ENCODE assay signal across 11 mouse cellular contexts in genomic region chr2:4462480-4462879, GRCm38 (mm10).
DNase-seq lines count a peak whose midpoint lies in the region; ATAC-seq lines count a peak whose summit lies in the region.
"Had no signal": no experiment of that assay in that cellular context is flagged by ENCODE, and none has a peak within 500 bp of the region (broad histone marks: within the 10 kb centered on the region; RNA-seq: fewer than 3 reads in every experiment).

No protein-coding gene starts in this region.

- H3K4me3 ChIP-seq in heart, embryonic 16.5 days (ENCODE audit: low read length), result no peak overlapping the region
- no peak overlapping the region for H3K4me3 ChIP-seq in forebrain, embryonic 15.5 days
- no peak overlapping the region for H3K4me3 ChIP-seq in midbrain, embryonic 16.5 days (ENCODE audit: low read depth, low read length)
- H3K4me3 ChIP-seq: limb, embryonic 13.5 days had no signal

- H3K27me3 ChIP-seq in heart, embryonic 16.5 days (ENCODE audit: control insufficient read depth, insufficient read depth, low read length), result no peaks in the 10 kb centered on the region
- H3K27me3 ChIP-seq in forebrain, embryonic 15.5 days, result no peaks in the 10 kb centered on the region
- H3K27me3 ChIP-seq in midbrain, embryonic 16.5 days (ENCODE audit: control insufficient read depth, insufficient read depth, low read depth, low read length), result no peaks in the 10 kb centered on the region
- H3K27me3 ChIP-seq: limb, embryonic 13.5 days had no signal

- peak overlapping the region; percentile 32; the same call in 1 of the 2 replicates for H3K4me2 ChIP-seq in heart, embryonic 16.5 days (ENCODE audit: low read depth, low read length)
- H3K4me2 ChIP-seq in forebrain, embryonic 15.5 days (replicated peaks), result no peak overlapping the region
- no peak overlapping the region for H3K4me2 ChIP-seq in midbrain, embryonic 16.5 days (ENCODE audit: low read length)
- H3K4me2 ChIP-seq: limb, embryonic 13.5 days had no signal

- DNase-seq in heart, adult 9 months (ENCODE audit: low spot score in 2 of 2), result no peak
- peak; percentile 75 for DNase-seq in ZHBTc4 (ENCODE audit: low read depth, low spot score)
- DNase-seq in urinary bladder, adult 2 months (ENCODE audit: low spot score), result no peak
- no peak for DNase-seq in T-cell, adult 2 months (ENCODE audit: low spot score)
- no peak for DNase-seq in layer of hippocampus, adult 11-12 months (ENCODE audit: low spot score)
- DNase-seq: cerebellum, adult 9-10 months; kidney, adult 8-10 months had no signal

- 0 out of 2 replicates have a peak, but pooled peaks have one; percentile 46 for ATAC-seq in heart, embryonic 16.5 days (replicated peaks; ENCODE audit: extremely low read depth, insufficient read depth, low FRiP score)
- 0 out of 2 replicates have a peak, but pooled peaks have one; percentile 27 for ATAC-seq in forebrain, embryonic 15.5 days (replicated peaks)
- ATAC-seq in midbrain, embryonic 16.5 days, result peak; percentile 22; the same call in 1 of the 2 replicates

- peaks cover 22% of the 10 kb centered on the region for H3K4me1 ChIP-seq in heart, embryonic 16.5 days (ENCODE audit: control insufficient read depth, insufficient read depth, low read length)
- H3K4me1 ChIP-seq in forebrain, embryonic 15.5 days, result peaks cover 52% of the 10 kb centered on the region
- H3K4me1 ChIP-seq in midbrain, embryonic 16.5 days (ENCODE audit: control insufficient read depth, insufficient read depth, low read length), result peaks cover 44% of the 10 kb centered on the region

- H3K9me3 ChIP-seq in heart, embryonic 16.5 days (replicated peaks; ENCODE audit: control insufficient read depth, low read length), result no peaks in the 10 kb centered on the region
- H3K9me3 ChIP-seq in forebrain, embryonic 15.5 days, result no peaks in the 10 kb centered on the region
- no peaks in the 10 kb centered on the region for H3K9me3 ChIP-seq in midbrain, embryonic 16.5 days (replicated peaks; ENCODE audit: control insufficient read depth, low read length, poor library complexity, severe bottlenecking)
- H3K9me3 ChIP-seq: limb, embryonic 13.5 days had no signal

- 0 out of 2 replicates have a peak overlapping the region, but pooled peaks have one; percentile 20 for H3K9ac ChIP-seq in heart, embryonic 16.5 days (ENCODE audit: low read length)
- H3K9ac ChIP-seq in forebrain, embryonic 15.5 days (replicated peaks), result no peak overlapping the region
- no peak overlapping the region for H3K9ac ChIP-seq in midbrain, embryonic 16.5 days (ENCODE audit: low read depth, low read length)
- H3K9ac ChIP-seq: limb, embryonic 13.5 days had no signal

- H3K27ac ChIP-seq in heart, embryonic 16.5 days (ENCODE audit: low read length), result no peak overlapping the region; the same call in 1 of the 2 replicates
- H3K27ac ChIP-seq in forebrain, embryonic 15.5 days (replicated peaks), result no peak overlapping the region
- no peak overlapping the region for H3K27ac ChIP-seq in midbrain, embryonic 16.5 days (ENCODE audit: low read length)
- H3K27ac ChIP-seq: limb, embryonic 13.5 days had no signal

- H3K36me3 ChIP-seq in heart, embryonic 16.5 days (ENCODE audit: control insufficient read depth, insufficient read depth), result no peaks in the 10 kb centered on the region
- H3K36me3 ChIP-seq in forebrain, embryonic 15.5 days, result no peaks in the 10 kb centered on the region
- H3K36me3 ChIP-seq in midbrain, embryonic 16.5 days (ENCODE audit: control insufficient read depth, insufficient read depth, low read length), result no peaks in the 10 kb centered on the region

- 37% methylated on average over 11 of the region's 11 CpGs for WGBS in heart, embryonic 16.5 days
- 13% methylated on average over 11 of the region's 11 CpGs for WGBS in forebrain, embryonic 15.5 days
- 6% methylated on average over 11 of the region's 11 CpGs for WGBS in midbrain, embryonic 16.5 days
